24 mouse cellular contexts compared by ENCODE assay signal in genomic region chr7:89296941-89297340, GRCm38 (mm10).
DNase-seq lines count a peak whose midpoint lies in the region; ATAC-seq and TF ChIP-seq lines count a peak whose summit lies in the region.
"Had no signal": no experiment of that assay in that cellular context is flagged by ENCODE, and none has a peak within 500 bp of the region (broad histone marks: within the 10 kb centered on the region; RNA-seq: fewer than 3 reads in every experiment).

No protein-coding gene starts in this region.

- H3K9ac ChIP-seq in forebrain, postnatal 0 days: no peak overlapping the region
- no peak overlapping the region for H3K9ac ChIP-seq in forebrain, embryonic 13.5 days
- H3K9ac ChIP-seq in kidney, embryonic 15.5 days: no peak overlapping the region
- H3K9ac ChIP-seq in intestine, postnatal 0 days (ENCODE audit: low read depth, low read length): no peak overlapping the region
- H3K9ac ChIP-seq: embryonic facial prominence, embryonic 12.5 days; hindbrain, embryonic 12.5 days; intestine, embryonic 15.5 days had no signal

- no peak overlapping the region for H3K4me3 ChIP-seq in forebrain, postnatal 0 days (ENCODE audit: low read depth, low read length)
- H3K4me3 ChIP-seq in forebrain, embryonic 13.5 days: no peak overlapping the region
- no peak overlapping the region for H3K4me3 ChIP-seq in kidney, embryonic 15.5 days (replicated peaks)
- no peak overlapping the region for H3K4me3 ChIP-seq in intestine, postnatal 0 days (ENCODE audit: low read depth, low read length)
- H3K4me3 ChIP-seq: embryonic facial prominence, embryonic 12.5 days; heart, embryonic 10.5 days; hindbrain, embryonic 12.5 days; intestine, embryonic 15.5 days had no signal

- ATAC-seq in forebrain, postnatal 0 days: no peak; the same call in 1 of the 2 replicates
- no peak for ATAC-seq in forebrain, embryonic 13.5 days
- ATAC-seq in kidney, embryonic 15.5 days (replicated peaks; ENCODE audit: low FRiP score): no peak
- ATAC-seq in intestine, postnatal 0 days: no peak
- ATAC-seq: CD4-positive, CD25-positive, alpha-beta regulatory T cell, adult 4 months; forebrain, embryonic 14.5 days; intestine, embryonic 15.5 days had no signal

- no peaks in the 10 kb centered on the region for H3K36me3 ChIP-seq in forebrain, postnatal 0 days (ENCODE audit: insufficient read depth)
- peaks cover 12% of the 10 kb centered on the region; the same call in 1 of the 2 replicates for H3K36me3 ChIP-seq in forebrain, embryonic 13.5 days (ENCODE audit: poor library complexity, severe bottlenecking)
- H3K36me3 ChIP-seq in kidney, embryonic 15.5 days: peaks cover 17% of the 10 kb centered on the region
- 0 out of 2 replicates have a peak, but pooled peaks cover 6% of the 10 kb centered on the region for H3K36me3 ChIP-seq in intestine, postnatal 0 days (ENCODE audit: control insufficient read depth, insufficient read depth)
- H3K36me3 ChIP-seq: hindbrain, embryonic 12.5 days; intestine, embryonic 15.5 days had no signal

- 58% methylated on average over 1 of the region's 1 CpGs for WGBS in forebrain, postnatal 0 days
- 97% methylated on average over 1 of the region's 1 CpGs for WGBS in forebrain, embryonic 13.5 days
- WGBS in kidney, embryonic 15.5 days: 94% methylated on average over 1 of the region's 1 CpGs
- 94% methylated on average over 1 of the region's 1 CpGs for WGBS in intestine, postnatal 0 days

- peak; percentile 2 for DNase-seq in forebrain, postnatal 0 days
- DNase-seq in 416B (ENCODE audit: low read depth) (peak; percentile 24), NIH3T3 (ENCODE audit: low read depth) (peak; percentile 85)
- peak; percentile 96 for DNase-seq in gonadal fat pad, adult 2 months (ENCODE audit: low read depth)
- no peak for DNase-seq in layer of hippocampus, adult 18-20 months (ENCODE audit: low spot score in 2 of 2)
- DNase-seq: B cell, adult 2 months; cerebellum, adult 18-20 months; cerebellum, postnatal 10 days; embryo, embryonic 11 days; gastrocnemius, postnatal 14 days; heart, adult 11 months; heart, postnatal 10 days; heart, postnatal 4 days; kidney, adult 2 months had no signal

- no peak overlapping the region for H3K27ac ChIP-seq in forebrain, postnatal 0 days (ENCODE audit: low read depth, low read length)
- no peak overlapping the region for H3K27ac ChIP-seq in forebrain, embryonic 13.5 days
- no peak overlapping the region for H3K27ac ChIP-seq in kidney, embryonic 15.5 days
- no peak overlapping the region for H3K27ac ChIP-seq in intestine, postnatal 0 days (ENCODE audit: low read depth, low read length)
- H3K27ac ChIP-seq: embryonic facial prominence, embryonic 12.5 days; heart, embryonic 10.5 days; hindbrain, embryonic 12.5 days; intestine, embryonic 15.5 days had no signal

- no peak overlapping the region for H3K4me2 ChIP-seq in forebrain, postnatal 0 days (ENCODE audit: low read depth)
- H3K4me2 ChIP-seq in forebrain, embryonic 13.5 days: no peak overlapping the region
- no peak overlapping the region for H3K4me2 ChIP-seq in kidney, embryonic 15.5 days
- H3K4me2 ChIP-seq in intestine, postnatal 0 days (replicated peaks; ENCODE audit: low read depth): no peak overlapping the region
- H3K4me2 ChIP-seq: embryonic facial prominence, embryonic 12.5 days; hindbrain, embryonic 12.5 days; intestine, embryonic 15.5 days had no signal

- no peaks in the 10 kb centered on the region for H3K4me1 ChIP-seq in forebrain, postnatal 0 days (ENCODE audit: insufficient read depth)
- no peaks in the 10 kb centered on the region for H3K4me1 ChIP-seq in forebrain, embryonic 13.5 days
- no peaks in the 10 kb centered on the region for H3K4me1 ChIP-seq in kidney, embryonic 15.5 days
- no peaks in the 10 kb centered on the region for H3K4me1 ChIP-seq in intestine, postnatal 0 days (replicated peaks; ENCODE audit: control insufficient read depth, insufficient read depth, low read length)
- H3K4me1 ChIP-seq: embryonic facial prominence, embryonic 12.5 days; hindbrain, embryonic 12.5 days; intestine, embryonic 15.5 days had no signal

- TF ChIP-seq CTCF in forebrain, postnatal 0 days (IDR thresholded peaks at IDR 0.05; ENCODE audit: low read depth): no peak
- TF ChIP-seq CTCF in intestine, postnatal 0 days (IDR thresholded peaks at IDR 0.05; ENCODE audit: low read depth): no peak

- no peaks in the 10 kb centered on the region for H3K27me3 ChIP-seq in forebrain, postnatal 0 days (ENCODE audit: insufficient read depth, low read length)
- H3K27me3 ChIP-seq in forebrain, embryonic 13.5 days: no peaks in the 10 kb centered on the region
- no peaks in the 10 kb centered on the region for H3K27me3 ChIP-seq in kidney, embryonic 15.5 days
- no peaks in the 10 kb centered on the region for H3K27me3 ChIP-seq in intestine, postnatal 0 days (replicated peaks; ENCODE audit: control insufficient read depth, insufficient read depth, low read length)
- H3K27me3 ChIP-seq: embryonic facial prominence, embryonic 12.5 days; hindbrain, embryonic 12.5 days; intestine, embryonic 15.5 days had no signal

- no peaks in the 10 kb centered on the region for H3K9me3 ChIP-seq in forebrain, postnatal 0 days (ENCODE audit: low read length)
- no peaks in the 10 kb centered on the region for H3K9me3 ChIP-seq in forebrain, embryonic 13.5 days (replicated peaks)
- no peaks in the 10 kb centered on the region for H3K9me3 ChIP-seq in kidney, embryonic 15.5 days (replicated peaks)
- no peaks in the 10 kb centered on the region for H3K9me3 ChIP-seq in intestine, postnatal 0 days (ENCODE audit: control insufficient read depth)
- H3K9me3 ChIP-seq: embryonic facial prominence, embryonic 12.5 days; G1E; heart, embryonic 10.5 days; hindbrain, embryonic 12.5 days; intestine, embryonic 15.5 days had no signal

Comparison
In these comparisons a context has a peak if more than half of its experiments do, and no peak if none do; other contexts are left out.
1. DNase-seq: peak in forebrain, postnatal 0 days (single experiment), 416B (single experiment), NIH3T3 (single experiment) and gonadal fat pad, adult 2 months (single experiment); none in layer of hippocampus, adult 18-20 months (0 of 2).